Mouse (Mus musculus): ENCODE data around the gene Vwa5b2.

Gene Vwa5b2

GRCm38 (mm10) chr16:20610501-20611356 lies 21.5 kb downstream of the Vwa5b2 start:
- peak; percentile 54 to 73 for DNase-seq (ENCODE audit: low spot score in 2 of 2)

DNA sequence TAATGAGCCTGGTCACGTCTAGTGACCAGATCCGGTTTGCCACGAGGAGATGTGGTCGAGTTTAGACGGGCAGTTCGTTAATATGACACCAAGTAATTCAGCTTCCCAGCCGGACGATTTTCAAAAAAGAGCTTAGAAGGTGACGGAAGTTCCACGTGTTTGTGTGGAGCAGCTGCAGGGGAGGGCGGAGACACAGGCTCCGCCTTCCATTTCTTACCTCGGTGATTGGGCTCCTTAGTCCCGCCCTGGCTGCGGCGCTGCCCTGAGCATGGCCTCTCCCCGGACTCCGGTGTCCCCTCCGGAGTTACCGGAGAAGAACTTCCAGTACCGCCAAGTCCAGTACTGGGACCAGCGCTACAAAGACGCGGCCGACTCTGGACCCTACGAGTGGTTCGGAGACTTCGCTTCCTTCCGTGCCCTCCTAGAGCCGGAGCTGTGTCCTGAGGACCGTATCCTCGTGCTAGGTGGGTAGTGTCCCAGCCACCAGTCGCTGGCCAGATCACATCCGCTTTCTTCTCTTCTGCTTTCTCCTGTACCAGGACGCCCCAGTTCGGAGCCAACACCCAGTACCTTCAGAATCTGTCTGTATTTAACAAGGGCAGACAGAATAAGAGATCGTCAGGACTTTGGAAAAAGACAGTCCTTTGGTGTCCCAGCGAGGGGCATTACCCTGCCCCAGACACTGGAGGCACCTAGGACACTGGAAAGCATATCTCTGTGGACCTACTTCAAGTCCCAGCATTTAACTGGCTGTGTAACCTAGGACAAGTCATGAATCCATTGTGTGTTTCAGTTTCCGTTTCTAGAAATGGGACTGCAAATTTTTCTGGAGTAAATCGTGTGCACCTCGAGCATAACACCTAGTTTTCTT lies 22.3 kb downstream of the Vwa5b2 start, which contains the start of the genes Eef1akmt4, Gm49333 and Alg3:
Eef1akmt4 (plus strand) TSS at position 237 of the 871 bp plus-strand sequence.
Gm49333 (plus strand) TSS at position 254 of the 871 bp plus-strand sequence.
Alg3 (minus strand) TSS at position 379 of the 871 bp plus-strand sequence.
- DNase-seq (ENCODE audit: low spot score in 2 of 2), result peak; percentile 76 to 79

DNA sequence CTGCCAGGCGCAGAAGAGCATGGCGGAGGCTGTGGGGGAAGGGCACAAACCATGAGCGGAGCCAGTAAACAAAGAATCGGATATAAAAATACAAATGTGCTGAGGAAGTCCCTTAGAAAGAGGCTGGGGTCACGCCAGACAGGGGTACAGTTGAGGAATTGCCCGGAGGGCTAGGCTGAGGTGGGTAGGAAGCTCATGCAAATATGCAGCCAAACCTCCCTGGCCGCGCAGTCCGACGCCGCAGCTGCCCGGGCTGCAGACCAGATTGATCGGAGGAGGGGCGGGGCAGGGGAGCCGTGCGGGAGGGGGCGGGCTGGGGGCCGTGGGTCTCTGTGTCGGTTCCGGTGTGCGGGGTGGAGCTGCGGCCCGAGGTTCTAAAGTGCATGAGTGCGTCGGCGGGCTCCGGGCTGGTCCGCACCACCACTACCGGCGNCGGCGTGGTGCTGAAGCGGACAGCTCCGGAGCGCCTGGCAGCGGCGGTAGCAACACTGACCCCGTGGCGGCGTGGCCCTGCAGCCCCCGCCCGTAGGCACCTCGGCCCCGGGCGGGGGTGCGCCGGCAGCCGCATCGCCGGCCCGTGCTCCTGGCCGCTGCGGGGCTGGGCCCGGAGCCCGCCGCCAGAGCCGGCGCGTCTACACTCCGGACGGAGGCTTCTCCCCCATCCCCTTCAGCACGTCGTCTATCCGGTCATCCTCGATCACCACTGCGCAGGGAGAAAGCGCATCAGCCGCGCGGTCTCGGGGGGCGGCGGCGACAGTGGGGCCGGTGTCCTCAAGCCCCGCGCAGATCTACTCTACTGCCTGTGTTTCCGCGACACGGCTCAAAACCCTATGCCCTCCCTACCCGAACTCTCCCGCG lies 30.5 kb downstream of the Vwa5b2 start:
- DNase-seq (ENCODE audit: low spot score in 2 of 2), result peak in 1 of 2 experiments; percentile 25

- DNase-seq (ENCODE audit: low spot score in 2 of 2), result no peak
These were observed 31.1 kb downstream of the Vwa5b2 start for GRCm38 (mm10) chr16:20620399-20620735.

DNA sequence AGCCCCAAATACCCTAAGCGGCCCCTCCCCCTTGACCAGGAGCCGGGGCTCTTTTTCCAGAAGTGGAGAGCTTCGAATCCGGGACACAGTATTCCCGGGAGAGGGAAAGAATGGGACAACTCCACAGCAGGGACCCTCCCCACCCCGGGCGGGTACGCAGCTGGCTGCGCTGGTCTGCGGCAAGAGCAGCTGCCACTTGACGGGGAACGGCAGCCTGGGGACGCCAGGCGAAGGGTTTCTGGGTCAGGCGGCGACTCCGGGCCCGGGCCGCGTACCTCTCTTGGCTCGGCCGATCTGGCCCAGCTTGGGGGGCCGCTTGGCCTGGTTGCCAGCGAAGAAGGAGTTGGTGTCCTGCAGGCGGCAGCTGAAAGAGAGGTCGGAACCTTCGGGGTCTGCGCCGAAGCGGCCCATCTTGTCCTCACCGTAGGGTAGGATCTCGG lies 31.5 kb downstream of the Vwa5b2 start:
- no peak for DNase-seq (ENCODE audit: low spot score in 2 of 2)

GRCm38 (mm10) chr16:20621191-20621990 lies 32.1 kb downstream of the Vwa5b2 start, which contains the start of gene Camk2n2:
Gene Camk2n2 (minus strand): TSS chr16:20621287.
- DNase-seq (ENCODE audit: low spot score in 2 of 2), result peak; percentile 49 to 60

DNA sequence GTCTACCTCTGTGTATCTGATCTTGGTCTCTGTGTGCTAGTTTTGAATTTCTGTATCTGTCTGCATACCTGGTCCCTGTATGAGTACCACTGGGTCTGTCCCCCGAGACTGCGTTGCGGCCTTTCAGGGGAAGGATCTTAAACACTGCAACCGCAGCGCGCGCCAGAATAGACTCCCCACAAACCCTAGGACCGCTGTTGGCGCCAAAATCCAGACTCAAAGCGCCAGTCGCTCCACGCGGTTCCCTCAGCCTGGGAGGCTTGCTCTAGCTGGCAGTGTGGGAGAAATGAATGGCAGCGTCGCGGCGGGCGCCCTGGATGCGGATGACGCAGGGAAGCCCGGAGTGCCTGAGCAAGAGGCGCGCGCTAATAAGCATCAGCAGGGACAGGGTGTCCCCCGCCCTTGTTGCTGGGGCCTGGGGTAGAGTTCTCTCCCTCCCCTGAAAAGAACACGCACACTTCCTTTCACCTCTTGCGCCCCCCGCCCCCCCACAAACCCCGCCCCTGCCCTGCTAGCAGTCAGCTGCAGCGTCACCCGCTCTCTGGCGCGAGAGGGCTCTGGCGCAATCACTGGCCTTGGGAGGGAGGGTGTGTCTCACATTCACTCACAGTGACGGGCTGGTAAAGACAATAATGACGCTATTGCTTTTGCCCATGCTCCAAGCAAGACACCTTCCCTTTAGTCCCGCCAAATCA lies 32.9 kb downstream of the Vwa5b2 start:
- DNase-seq (ENCODE audit: low spot score in 2 of 2), result peak; percentile 28 to 49

GRCm38 (mm10) chr16:20623211-20623610 lies 33.9 kb downstream of the Vwa5b2 start:
- DNase-seq (ENCODE audit: low spot score in 2 of 2), result no peak

- DNase-seq (ENCODE audit: low spot score in 2 of 2), result no peak
These were observed 39.7 kb downstream of the Vwa5b2 start for GRCm38 (mm10) chr16:20628871-20629391.

DNA sequence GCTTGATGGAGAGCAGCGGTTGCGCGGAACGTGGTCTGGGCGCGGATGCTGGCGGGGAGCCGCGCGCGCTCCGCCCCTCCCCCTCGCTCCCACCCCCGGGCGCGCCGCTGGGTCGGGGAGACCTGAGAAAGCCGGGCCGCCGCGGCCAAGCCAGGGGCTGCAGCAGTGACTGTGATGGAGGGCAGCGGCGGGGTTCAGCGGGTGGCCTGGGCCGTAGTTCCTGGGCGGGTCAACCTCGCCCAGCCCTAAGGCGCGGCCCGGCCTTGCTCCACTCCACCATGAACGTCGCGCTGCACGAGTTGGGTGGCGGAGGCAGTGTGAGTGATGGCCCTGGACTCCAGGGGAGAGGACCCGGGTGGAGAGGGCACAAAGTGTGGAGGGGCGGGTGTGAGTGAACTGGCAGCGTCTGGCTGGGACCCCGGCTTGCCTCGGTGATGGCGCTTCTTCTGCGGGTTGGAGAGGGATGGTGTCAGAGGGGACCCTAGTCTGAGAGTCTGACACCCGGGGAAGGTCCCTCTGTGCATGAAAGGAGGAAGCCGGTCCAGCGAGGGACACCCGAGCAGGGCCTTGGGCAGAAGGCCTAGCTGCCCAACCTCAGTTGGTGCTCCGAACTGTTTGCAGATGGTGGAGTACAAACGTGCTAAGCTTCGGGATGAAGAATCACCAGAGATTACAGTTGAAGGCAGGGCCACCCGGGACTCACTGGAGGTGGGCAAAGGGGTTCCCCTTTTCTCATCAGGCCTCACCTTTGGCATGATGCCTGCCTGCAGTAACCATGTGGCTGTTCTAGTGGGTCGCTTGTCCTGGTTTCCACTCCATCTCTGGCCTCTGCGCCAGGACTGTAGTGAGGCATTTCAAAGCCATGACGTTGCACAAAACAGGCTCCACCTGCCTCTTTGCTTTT lies 40.7 kb downstream of the Vwa5b2 start, which contains the start of gene Ece2:
Ece2 (plus strand) TSS at position 98 of the 904 bp plus-strand sequence.
- peak in 1 of 2 experiments; percentile 10 for DNase-seq (ENCODE audit: low spot score in 2 of 2)

DNA sequence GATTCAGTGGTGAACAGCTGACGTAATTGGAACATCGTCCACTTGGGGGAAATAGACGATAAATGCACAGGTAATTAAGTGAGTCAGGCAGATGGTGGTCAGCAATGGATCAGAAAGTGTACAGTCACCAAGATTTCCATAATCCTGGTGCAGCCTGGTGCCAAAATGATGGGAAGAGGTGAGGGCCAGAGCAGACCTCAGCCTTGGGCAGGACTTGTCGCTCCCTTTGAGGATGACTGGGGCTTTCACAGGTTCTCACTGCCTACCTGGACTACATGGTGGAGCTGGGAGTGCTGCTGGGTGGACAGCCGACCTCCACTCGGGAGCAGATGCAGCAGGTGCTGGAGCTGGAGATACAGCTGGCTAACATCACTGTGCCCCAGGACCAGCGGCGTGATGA lies 48.1 kb downstream of the Vwa5b2 start:
- no peak for DNase-seq (ENCODE audit: low spot score in 2 of 2)

DNA sequence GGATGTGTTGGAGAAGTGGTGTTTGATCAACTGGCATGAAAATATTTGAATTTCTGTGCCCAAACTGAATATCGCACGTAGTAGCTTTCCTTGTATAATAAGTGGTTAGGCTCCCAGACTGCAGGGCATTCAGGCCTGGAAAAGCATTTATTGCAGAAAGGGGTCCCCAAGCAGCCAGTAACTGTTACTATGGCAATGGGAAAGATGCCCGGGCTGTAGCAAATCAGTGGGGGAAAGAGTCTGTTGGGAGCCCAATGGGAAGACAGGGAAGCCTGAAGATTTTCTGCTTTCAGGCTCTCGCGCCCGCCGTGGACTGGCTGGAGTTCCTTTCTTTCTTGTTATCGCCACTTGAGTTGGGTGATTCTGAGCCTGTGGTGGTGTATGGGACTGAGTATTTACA lies 49.1 kb downstream of the Vwa5b2 start:
- no peak for DNase-seq (ENCODE audit: low spot score in 2 of 2)

DNA sequence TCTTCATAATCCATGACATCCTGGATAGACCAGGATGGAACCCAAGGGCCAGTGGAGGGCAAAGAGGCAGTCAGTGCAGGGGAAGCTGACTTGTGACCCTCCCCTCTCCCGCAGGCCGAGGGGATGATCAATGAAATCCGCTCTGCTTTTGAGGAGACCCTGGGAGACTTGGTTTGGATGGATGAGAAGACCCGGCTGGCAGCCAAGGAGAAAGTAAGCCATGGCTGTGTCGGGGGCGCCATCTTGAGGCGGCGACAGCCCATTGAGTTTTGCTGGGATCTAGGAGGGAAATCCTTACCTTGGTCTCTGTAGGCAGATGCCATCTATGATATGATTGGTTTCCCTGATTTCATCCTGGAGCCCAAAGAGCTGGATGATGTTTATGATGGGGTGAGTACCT lies 52.9 kb downstream of the Vwa5b2 start:
- peak; percentile 41 to 56 for DNase-seq (ENCODE audit: low spot score in 2 of 2)

DNA sequence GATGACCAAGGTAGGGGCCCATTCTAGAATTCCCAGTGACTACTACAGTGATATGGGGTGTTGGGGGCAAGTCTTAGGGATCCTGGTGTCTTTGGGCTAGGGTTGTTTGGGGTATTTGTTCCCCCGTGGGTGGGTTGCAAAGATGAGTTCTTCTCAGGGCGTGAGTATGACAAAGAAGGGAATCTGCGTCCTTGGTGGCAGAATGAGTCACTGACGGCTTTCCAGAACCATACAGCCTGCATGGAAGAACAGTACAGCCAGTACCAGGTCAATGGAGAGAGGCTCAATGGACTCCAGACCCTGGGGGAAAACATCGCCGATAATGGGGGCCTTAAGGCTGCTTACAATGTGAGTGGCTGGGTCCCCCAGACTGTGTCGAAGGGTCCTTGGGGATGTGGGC lies 54.6 kb downstream of the Vwa5b2 start:
- DNase-seq (ENCODE audit: low spot score in 2 of 2), result no peak

DNA sequence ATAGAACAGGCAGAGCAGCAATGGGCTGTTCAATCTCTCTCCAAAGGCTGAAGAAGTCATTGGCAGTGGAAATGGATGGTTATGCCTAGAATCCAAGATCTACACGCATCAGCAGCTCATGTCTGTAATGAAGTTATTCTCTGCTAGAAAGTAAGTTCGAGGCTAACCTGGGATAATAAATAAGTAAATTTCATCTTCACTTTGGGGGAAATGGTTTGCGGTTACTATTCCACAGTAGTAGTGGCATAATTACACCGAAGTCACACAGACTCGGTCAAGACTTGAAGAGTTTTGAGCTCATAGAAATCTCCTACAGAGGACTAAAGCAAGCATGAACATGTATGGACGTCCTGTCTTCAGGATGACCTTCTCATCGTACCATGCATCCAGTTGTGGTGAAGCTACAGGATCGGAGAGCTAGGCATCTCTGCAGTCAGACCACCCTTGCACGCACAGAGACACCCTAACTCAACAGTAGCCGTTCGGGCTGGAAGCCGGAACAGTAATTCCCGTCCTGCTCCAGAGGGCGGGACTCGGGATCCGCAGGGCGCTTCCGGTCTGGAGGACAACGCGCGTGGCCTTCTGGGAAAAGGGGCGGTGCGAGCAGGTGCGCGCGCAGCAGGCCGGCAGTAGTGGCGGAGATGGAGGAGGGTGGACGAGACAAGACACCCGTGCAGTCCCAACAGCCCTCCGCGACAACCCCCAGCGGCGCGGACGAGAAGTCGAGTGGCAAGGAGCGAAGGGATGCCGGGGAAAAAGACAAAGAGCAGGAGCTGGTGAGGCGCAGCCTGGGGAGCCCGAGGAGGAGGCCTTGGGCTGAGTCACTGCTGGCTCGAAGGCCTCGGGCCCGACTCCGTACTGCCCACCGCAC lies 62.0 kb downstream of the Vwa5b2 start, which contains the start of gene Psmd2:
Psmd2 (plus strand) TSS at position 577 of the 871 bp plus-strand sequence.
- DNase-seq (ENCODE audit: low spot score in 2 of 2), result peak; percentile 94 to 99

GRCm38 (mm10) chr16:20651947-20652310 lies 62.7 kb downstream of the Vwa5b2 start:
- no peak for DNase-seq (ENCODE audit: low spot score in 2 of 2)

DNA sequence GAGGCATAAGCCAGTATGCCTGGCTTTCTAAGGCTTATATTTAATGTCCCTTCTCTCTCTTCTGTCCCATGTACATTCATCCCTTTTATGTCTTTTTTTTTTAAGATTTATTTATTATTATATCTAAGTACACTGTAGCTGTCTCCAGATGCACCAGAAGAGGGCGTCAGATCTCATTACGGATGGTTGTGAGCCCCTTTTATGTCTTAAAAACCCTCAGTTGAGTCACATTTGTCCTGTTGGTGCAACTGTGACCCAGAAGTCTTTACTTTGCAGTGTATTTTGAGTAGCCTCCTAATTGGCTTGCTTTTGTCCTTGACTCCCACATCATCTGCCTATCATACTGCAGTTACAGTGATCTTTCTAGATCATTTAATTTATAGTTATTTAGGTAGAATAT lies 64.0 kb downstream of the Vwa5b2 start:
- no peak for DNase-seq (ENCODE audit: low spot score in 2 of 2)
